Mouse (Mus musculus): Measurements from ENCODE around the gene Vmn1r189.
"Not testable (repeated sequence)": the region's sequence is repeated elsewhere in the genome, so short reads cannot be mapped to it uniquely, and the experiment has no call there.

Gene Vmn1r189

GRCm38 (mm10) chr13:22105724-22106123, at the start of gene Vmn1r189:
Gene Vmn1r189 (minus strand): TSS chr13:22105824.
- DNase-seq, result not testable (repeated sequence)

DNA sequence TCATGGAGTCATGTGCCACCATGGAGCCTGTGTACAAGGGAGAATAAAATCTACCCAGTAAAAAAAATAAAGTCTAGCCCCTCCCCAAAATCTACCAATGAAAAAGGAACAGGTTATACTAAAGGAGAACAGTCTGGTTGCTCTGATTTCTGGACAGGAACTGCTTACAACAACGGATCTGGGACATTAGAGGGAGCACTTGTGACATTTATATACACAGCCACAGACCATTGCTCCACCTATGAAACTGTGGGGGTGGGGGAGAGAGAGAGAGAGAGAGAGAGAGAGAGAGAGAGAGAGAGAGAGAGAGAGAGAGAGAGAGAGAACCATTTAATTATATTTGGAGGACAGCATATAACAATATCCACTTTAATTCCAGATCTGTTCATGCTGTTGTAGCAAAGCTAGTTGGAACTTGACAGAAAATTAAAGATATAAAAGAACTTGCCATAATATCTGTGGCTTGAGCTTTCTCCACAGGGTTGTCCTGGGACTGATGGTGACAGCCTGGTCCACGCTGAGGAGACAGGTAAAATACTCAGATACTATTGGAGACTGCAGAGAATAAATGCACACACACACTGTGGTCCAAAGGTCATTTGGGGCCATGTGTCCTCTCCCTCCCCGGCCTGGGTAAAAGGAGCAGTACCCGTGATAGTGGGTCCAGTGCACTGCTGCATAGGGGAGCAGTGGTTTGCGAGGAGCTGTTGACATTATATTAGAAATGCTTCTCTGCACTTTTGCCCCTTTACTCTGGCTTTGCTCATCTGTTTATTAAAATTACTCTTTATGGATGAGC, 31.1 kb upstream of the Vmn1r189 start:
- not testable (repeated sequence) for DNase-seq

- DNase-seq, result not testable (repeated sequence)
Observed at GRCm38 (mm10) chr13:22084140-22084539, 21.5 kb downstream of the Vmn1r189 start, which contains the start of gene Vmn1r188. Gene Vmn1r188 (plus strand): TSS chr13:22084440.

GRCm38 (mm10) chr13:22063468-22063867, 42.2 kb downstream of the Vmn1r189 start:
- DNase-seq, result no peak

DNA sequence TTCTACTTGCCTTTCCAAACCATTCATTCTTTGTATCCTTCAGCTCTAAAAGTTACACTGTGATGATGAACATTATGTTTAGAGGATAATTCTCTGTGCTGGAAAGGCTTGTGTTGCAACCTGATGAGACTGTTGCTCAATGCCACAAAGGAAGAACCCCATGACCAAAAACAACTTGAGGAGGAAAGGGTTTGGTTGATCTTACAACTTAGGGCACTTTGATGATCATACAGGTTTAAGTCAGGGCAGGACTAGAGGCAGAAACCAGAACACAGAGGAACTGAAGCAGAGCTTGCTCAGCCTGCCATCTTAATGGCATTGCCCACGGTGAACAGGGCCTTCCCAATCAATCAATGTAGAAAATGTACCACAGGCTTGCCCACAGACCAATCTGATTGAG, 44.2 kb downstream of the Vmn1r189 start:
- DNase-seq, result no peak

- no peak for DNase-seq
Observed at GRCm38 (mm10) chr13:22053754-22054153, 51.9 kb downstream of the Vmn1r189 start.

DNA sequence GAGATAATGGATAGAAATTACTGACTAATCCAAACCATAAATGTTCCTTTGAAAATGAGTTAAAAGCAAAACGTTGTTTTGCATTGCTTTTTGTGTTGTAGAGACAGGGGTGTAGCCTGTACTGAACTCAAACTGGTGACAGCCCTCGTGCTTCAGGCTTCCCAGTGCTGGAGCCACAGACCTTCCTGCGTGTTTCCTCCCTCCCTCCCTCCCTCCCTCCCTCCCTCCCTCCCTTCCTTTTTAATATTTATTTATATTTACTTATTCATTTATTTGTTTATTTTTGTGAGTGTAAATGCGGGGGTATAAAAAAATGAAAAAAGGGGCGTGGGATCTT, 54.1 kb downstream of the Vmn1r189 start:
- DNase-seq, result no peak

DNA sequence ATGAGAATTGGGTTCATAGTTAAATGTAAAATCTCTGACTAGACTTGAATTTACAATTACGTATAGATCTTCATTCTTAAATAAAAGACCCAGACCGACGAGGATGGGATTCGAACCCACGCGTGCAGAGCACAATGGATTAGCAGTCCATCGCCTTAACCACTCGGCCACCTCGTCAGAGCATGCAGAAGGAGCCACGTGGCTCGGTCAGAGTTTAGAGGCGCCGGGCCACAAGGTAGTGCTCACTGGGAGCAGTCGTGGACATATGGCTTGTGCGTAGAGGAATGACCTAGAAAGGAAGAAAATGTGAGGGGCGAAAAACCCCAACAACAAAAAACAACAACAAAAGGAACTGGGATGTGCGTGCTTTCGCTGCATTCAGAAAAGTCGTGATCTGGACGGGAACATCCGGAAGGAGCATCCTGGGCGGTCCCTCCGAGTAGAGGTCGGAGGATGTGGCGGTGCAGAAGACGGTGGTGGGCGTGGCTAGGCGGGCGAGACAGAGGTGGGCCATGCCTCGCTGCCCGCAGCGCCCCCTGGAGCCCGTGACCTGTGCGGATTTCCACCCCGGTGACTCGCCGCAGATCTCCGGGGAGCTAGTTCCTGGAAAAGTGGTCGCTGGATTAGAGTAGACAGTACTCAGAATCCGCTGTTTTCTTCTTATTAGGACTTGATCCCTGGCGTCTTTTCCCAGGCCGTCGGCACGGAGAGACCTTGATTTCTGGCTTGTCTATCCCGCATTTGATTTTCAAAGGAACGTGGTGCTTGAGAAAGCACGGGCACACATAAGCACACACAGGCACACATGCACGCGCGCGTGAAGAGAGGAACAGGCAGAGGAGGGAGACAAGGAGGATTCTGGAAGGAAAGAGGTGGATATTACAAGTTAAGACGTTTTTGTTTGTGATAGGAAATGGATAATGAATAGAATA, 54.8 kb downstream of the Vmn1r189 start:
- peak; percentile 96 to 97 for DNase-seq
